Mouse (Mus musculus): ENCODE measurements at regions not wholly inside any gene's neighbourhood (a gene's known extent, or its start where the extent isn't known, plus 50 kb on each side); places are given as distances from the start of the nearest gene placed in this dataset.

DNA sequence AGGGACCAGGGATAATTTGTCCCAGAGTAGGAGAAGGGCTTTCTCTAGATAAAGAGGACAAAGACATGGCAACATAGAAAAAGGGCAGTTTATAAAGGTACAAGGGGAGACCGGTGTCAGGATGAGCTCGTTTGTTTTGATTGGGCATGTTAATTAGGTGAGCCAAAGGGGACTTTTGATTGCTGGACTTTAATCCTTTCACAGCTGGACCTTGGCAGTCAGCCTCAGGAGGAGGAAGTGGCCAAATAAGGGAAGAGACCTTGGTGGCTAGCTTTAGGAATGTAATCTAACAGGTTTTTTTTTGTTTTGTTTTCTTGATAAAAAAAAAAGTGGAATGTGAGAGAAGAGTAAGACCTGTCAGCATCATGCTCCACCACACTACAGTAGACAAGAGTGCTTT, 1324.3 kb downstream of the Defb40 start:
- dilution Hi-C loops (cut with MboI; ENCODE audit: extremely low pct_ligation_motif_present, extremely low pct_unique_long_range_greater_than_20kb, low sequenced_read_pairs) (no loop called here), in situ Hi-C loops (cut with MboI; ENCODE audit: low pct_ligation_motif_present, low pct_unique_long_range_greater_than_20kb, low sequenced_read_pairs) (no loop called here)
- Histone ChIP-seq H3K36me3 (replicated peaks in 1 of 2; ENCODE audit: control insufficient read depth in 1 of 2, insufficient read depth in 1 of 2, low read length in 1 of 2) (no peaks in the 10 kb centered on the region), H3K27ac (ENCODE audit: insufficient read depth, low read depth) (no peak overlapping the region), H3K27me3 (replicated peaks) (no peaks in the 10 kb centered on the region), H3K9ac (ENCODE audit: insufficient read depth, low read depth) (no peak overlapping the region), H3K4me3 (replicated peaks in 1 of 3; ENCODE audit: low read depth in 2 of 3, low read length in 2 of 3, poor library complexity in 1 of 3) (no peak overlapping the region), H3K79me2 (replicated peaks; ENCODE audit: control insufficient read depth, extremely low read depth, insufficient read depth, poor library complexity, severe bottlenecking) (no peaks in the 10 kb centered on the region), H3K4me2 (ENCODE audit: insufficient read depth, low read depth, poor library complexity, severe bottlenecking) (no peak overlapping the region), H3K4me1 (ENCODE audit: control insufficient read depth in 1 of 2, insufficient read depth in 2 of 2) (no peaks in the 10 kb centered on the region), H3K9me3 (replicated peaks; ENCODE audit: low read length) (peaks cover 26% of the 10 kb centered on the region)
- no peak for DNase-seq (ENCODE audit: extremely low read depth)
- no peak for TF ChIP-seq USF2 (conservative IDR thresholded peaks at IDR 0.05; ENCODE audit: low read depth, low read length)
- TF ChIP-seq NRF1 (IDR thresholded peaks at IDR 0.05; ENCODE audit: low read depth, low read length), result no peak
- no peak for TF ChIP-seq SIN3A (IDR thresholded peaks at IDR 0.05; ENCODE audit: low read length)
- no peak for TF ChIP-seq POLR2AphosphoS2 (IDR thresholded peaks at IDR 0.05; ENCODE audit: low read depth, low read length)

DNA sequence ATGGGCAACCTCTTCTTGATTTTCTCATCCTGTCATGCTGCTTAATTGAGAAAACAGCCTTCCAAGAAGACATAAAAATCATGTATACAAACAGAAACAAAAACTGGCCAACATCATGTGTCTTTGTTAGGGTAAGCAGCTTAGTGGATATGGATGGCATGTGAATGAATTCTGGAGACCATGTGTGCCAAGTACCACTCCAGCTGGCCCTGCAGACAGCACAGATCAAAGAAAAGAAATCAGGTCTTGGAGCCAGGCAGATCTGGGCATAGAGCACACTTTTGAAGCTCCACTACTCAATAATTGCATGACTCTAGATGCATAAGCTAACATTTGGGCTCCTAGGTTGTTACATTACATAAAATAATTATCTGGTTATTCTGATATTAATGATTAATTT, 1330.5 kb downstream of the Defb40 start:
- Histone ChIP-seq H3K4me3 (replicated peaks in 1 of 3; ENCODE audit: low read depth in 2 of 3, low read length in 2 of 3, poor library complexity in 1 of 3) (no peak overlapping the region), H3K4me1 (ENCODE audit: control insufficient read depth in 1 of 2, insufficient read depth in 2 of 2) (no peaks in the 10 kb centered on the region), H3K9me3 (replicated peaks; ENCODE audit: low read length) (peaks cover 28% of the 10 kb centered on the region), H3K4me2 (ENCODE audit: insufficient read depth, low read depth, poor library complexity, severe bottlenecking) (no peak overlapping the region), H3K36me3 (replicated peaks in 1 of 2; ENCODE audit: control insufficient read depth in 1 of 2, insufficient read depth in 1 of 2, low read length in 1 of 2) (no peaks in the 10 kb centered on the region), H3K9ac (ENCODE audit: insufficient read depth, low read depth) (no peak overlapping the region), H3K79me2 (replicated peaks; ENCODE audit: control insufficient read depth, extremely low read depth, insufficient read depth, poor library complexity, severe bottlenecking) (no peaks in the 10 kb centered on the region), H3K27ac (ENCODE audit: insufficient read depth, low read depth) (no peak overlapping the region), H3K27me3 (replicated peaks) (no peaks in the 10 kb centered on the region)
- no peak for TF ChIP-seq UBTF (IDR thresholded peaks at IDR 0.05; ENCODE audit: low read depth, low read length)
- no peak for TF ChIP-seq NRF1 (IDR thresholded peaks at IDR 0.05; ENCODE audit: low read depth, low read length)
- no peak for TF ChIP-seq SMC3 (IDR thresholded peaks at IDR 0.05; ENCODE audit: low read depth, low read length)
- TF ChIP-seq IRF4 (IDR thresholded peaks at IDR 0.05; ENCODE audit: low read depth, low read length), result no peak
- TF ChIP-seq TBP (conservative IDR thresholded peaks at IDR 0.05; ENCODE audit: low read depth, low read length), result no peak
- TF ChIP-seq USF2 (conservative IDR thresholded peaks at IDR 0.05; ENCODE audit: low read depth, low read length), result no peak
- TF ChIP-seq ETS1 (conservative IDR thresholded peaks at IDR 0.05; ENCODE audit: low read depth, low read length), result no peak
- no peak for TF ChIP-seq SIN3A (IDR thresholded peaks at IDR 0.05; ENCODE audit: low read length)
- TF ChIP-seq ZC3H11A (IDR thresholded peaks at IDR 0.05; ENCODE audit: low read depth, low read length), result no peak
- no peak for TF ChIP-seq CHD2 (IDR thresholded peaks at IDR 0.05; ENCODE audit: low read length)
- TF ChIP-seq CTCF (conservative IDR thresholded peaks at IDR 0.05 in 1 of 2, IDR thresholded peaks at IDR 0.05 in 1 of 2; ENCODE audit: low read depth in 2 of 2, low read length in 2 of 2), result no peak
- no peak for TF ChIP-seq MXI1 (IDR thresholded peaks at IDR 0.05; ENCODE audit: low read depth, low read length)
- no peak for TF ChIP-seq GABPA (IDR thresholded peaks at IDR 0.05; ENCODE audit: insufficient replicate concordance, low read depth, low read length)
- TF ChIP-seq HCFC1 (IDR thresholded peaks at IDR 0.05; ENCODE audit: low read depth, low read length), result no peak
- no peak for TF ChIP-seq ZMIZ1 (IDR thresholded peaks at IDR 0.05; ENCODE audit: low read depth, low read length)
- no peak for TF ChIP-seq KAT2A (IDR thresholded peaks at IDR 0.05; ENCODE audit: insufficient replicate concordance, low read length)
- no peak for TF ChIP-seq MEF2A (IDR thresholded peaks at IDR 0.05; ENCODE audit: borderline replicate concordance, low read depth, low read length)
- no peak for TF ChIP-seq POLR2A (IDR thresholded peaks at IDR 0.05; ENCODE audit: low read depth, low read length)
- dilution Hi-C loops (cut with MboI; ENCODE audit: extremely low pct_ligation_motif_present, extremely low pct_unique_long_range_greater_than_20kb, low sequenced_read_pairs) (no loop called here), in situ Hi-C loops (cut with MboI; ENCODE audit: low pct_ligation_motif_present, low pct_unique_long_range_greater_than_20kb, low sequenced_read_pairs) (no loop called here)
- DNase-seq (ENCODE audit: extremely low read depth), result no peak
